Mouse (Mus musculus) C2C12 (cell line): ENCODE results near the gene Kif26b. TPM values are rescaled to one million over a fixed set of nuclear protein-coding genes. Genes with fewer than 3 reads are reported as not detected.

ENCODE experiments used
- H3K27me3 ChIP-seq: one replicate; pipeline ENCODE4 v1.6.1; 2011; ENCODE audit not compliant: control insufficient read depth, insufficient read depth, insufficient read length
- H3K36me3 ChIP-seq: one replicate; pipeline ENCODE4 v1.6.1; 2011; ENCODE audit not compliant: control insufficient read depth, insufficient read depth
- H3K4me3 ChIP-seq: one replicate; pipeline ENCODE4 v1.5.1; 2011; ENCODE audit warnings: mild to moderate bottlenecking, control low read depth; ENCODE audit not compliant: poor library complexity, insufficient read depth, severe bottlenecking
- H3K79me2 ChIP-seq: one replicate; pipeline ENCODE4 v1.6.1; 2011; ENCODE audit not compliant: control insufficient read depth, insufficient read depth
- H3K79me3 ChIP-seq: one replicate; pipeline ENCODE4 v1.6.1; 2011; ENCODE audit warnings: low read depth, control low read depth
- H3ac ChIP-seq: one replicate; pipeline ENCODE3; 2011; ENCODE audit warnings: low read depth; ENCODE audit not compliant: control insufficient read depth, insufficient read length
- CEBPB ChIP-seq: IDR thresholded peaks from one replicate; pipeline ENCODE4 v1.6.1; 2011; ENCODE audit warnings: low read depth, mild to moderate bottlenecking, control low read depth, moderate library complexity
- CTCF ChIP-seq: IDR thresholded peaks from one replicate; pipeline ENCODE4 v1.5.1; 2011; ENCODE audit not compliant: control insufficient read depth, insufficient read depth, insufficient read length
- FOSL1 ChIP-seq: IDR thresholded peaks from one replicate; pipeline ENCODE4 v1.8.0; 2011; ENCODE audit warnings: mild to moderate bottlenecking, low read length; ENCODE audit not compliant: poor library complexity, insufficient read depth, severe bottlenecking
- MAX ChIP-seq: IDR thresholded peaks from one replicate; pipeline ENCODE4 v1.6.1; 2011; ENCODE audit warnings: mild to moderate bottlenecking, control low read depth
- MYOD1 ChIP-seq: IDR thresholded peaks from one replicate; pipeline ENCODE4 v1.6.1; 2011; ENCODE audit warnings: low read depth; ENCODE audit not compliant: control insufficient read depth, insufficient read length
- MYOG ChIP-seq: IDR thresholded peaks from one replicate; pipeline ENCODE4 v1.6.1; 2011; ENCODE audit not compliant: control insufficient read depth, insufficient read length; ENCODE audit errors: extremely low read depth
- USF1 ChIP-seq: IDR thresholded peaks from one replicate; pipeline ENCODE4 v1.6.1; 2011; ENCODE audit warnings: low read depth, mild to moderate bottlenecking, control low read depth, moderate library complexity
- polyA plus RNA-seq: library from polyadenylated mRNA; unstranded; fragments of >200 nt; fragmentation: generic; extraction: Trizol; gene quantifications from one replicate; pipeline ENCODE4 v1.2.1, GENCODE M21; 2012; ENCODE audit warnings: missing spikeins

Kif26b gene
- polyA plus RNA-seq, 1 experiment = 1.8 TPM

DNA sequence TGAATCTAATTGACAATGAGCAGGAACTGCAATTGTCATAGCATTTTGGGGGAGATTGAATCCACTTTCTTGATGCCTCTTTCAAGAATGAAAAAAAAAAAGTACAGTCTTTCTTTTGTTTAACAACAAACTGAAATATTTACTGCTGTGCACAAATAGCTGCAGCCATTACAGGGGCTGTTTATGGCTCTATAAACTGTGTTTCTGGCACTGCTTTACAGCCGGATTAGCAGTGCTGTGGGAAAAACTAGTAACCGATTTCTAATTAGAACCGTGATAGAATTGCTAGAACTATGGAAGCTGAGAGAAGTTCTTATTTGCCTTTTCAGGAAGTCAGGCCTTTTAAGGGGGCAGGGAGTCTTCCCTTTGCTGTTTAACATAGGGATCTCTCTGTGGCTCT is 342.1 kb downstream of the Kif26b start:
- Histone ChIP-seq H3K4me3 (no peak overlapping the region), H3K79me2 (no peaks in the 10 kb centered on the region), H3ac (no peak overlapping the region), H3K27me3 (no peaks in the 10 kb centered on the region), H3K79me3 (no peaks in the 10 kb centered on the region), H3K36me3 (no peaks in the 10 kb centered on the region)
- TF ChIP-seq MYOD1 (no peak), MYOG (no peak), USF1 (no peak), MAX (no peak), CTCF (no peak), CEBPB (no peak), FOSL1 (no peak)

DNA sequence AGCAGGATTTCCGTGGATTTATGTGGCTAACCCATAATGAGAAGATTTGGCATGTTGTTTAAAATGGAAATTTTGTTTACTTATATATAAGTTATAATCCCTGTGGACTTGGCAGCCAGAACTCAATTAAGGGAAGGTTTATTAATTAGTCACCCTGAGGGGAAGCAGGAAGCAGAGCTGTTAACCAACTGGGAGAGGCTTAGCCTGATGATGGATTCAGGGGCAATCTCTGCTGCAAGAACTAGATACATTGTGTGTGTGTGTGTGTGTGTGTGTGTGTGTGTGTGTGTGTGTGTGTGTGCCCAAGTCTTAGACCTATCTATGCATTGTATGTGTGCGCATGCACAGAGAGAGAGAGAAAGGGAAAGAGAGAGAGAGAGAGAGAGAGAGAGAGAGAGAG is 348.0 kb downstream of the Kif26b start:
- Histone ChIP-seq H3K79me2 (no peaks in the 10 kb centered on the region), H3K36me3 (no peaks in the 10 kb centered on the region), H3K79me3 (no peaks in the 10 kb centered on the region), H3ac (no peak overlapping the region), H3K27me3 (no peaks in the 10 kb centered on the region), H3K4me3 (no peak overlapping the region)
- no peak for TF ChIP-seq FOSL1
- TF ChIP-seq MYOD1 = no peak
- no peak for TF ChIP-seq MYOG
- TF ChIP-seq MAX = no peak
- TF ChIP-seq CTCF = no peak
- no peak for TF ChIP-seq CEBPB
- TF ChIP-seq USF1 = no peak

DNA sequence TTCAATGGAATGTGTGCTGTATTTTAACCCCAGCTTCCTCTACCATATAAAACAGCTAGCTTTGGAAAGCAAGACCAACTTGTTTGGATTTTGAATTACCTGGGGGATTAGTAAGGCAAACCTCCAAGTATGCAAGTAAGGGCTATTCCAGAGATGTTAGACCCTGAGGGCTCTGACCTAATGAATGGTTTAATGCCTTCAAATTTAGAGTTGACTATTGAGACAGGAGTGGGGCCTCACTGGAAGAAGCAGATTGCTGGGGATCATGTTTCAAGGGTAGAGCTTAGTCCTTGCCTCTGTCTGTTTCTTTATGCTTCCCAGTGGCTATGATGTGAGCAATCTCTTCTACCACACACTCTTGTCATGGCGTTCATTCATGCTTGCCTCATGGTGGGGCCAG is 349.8 kb downstream of the Kif26b start:
- Histone ChIP-seq H3ac (no peak overlapping the region), H3K79me3 (no peaks in the 10 kb centered on the region), H3K27me3 (no peaks in the 10 kb centered on the region), H3K36me3 (no peaks in the 10 kb centered on the region), H3K79me2 (no peaks in the 10 kb centered on the region), H3K4me3 (no peak overlapping the region)
- TF ChIP-seq CTCF (no peak), CEBPB (no peak), FOSL1 (no peak), MYOG (no peak), USF1 (no peak), MAX (no peak), MYOD1 (no peak)

GRCm38 (mm10) chr1:178880905-178881304 is 352.0 kb downstream of the Kif26b start:
- Histone ChIP-seq H3K27me3 (no peaks in the 10 kb centered on the region), H3K79me3 (no peaks in the 10 kb centered on the region), H3ac (no peak overlapping the region), H3K4me3 (no peak overlapping the region), H3K79me2 (no peaks in the 10 kb centered on the region), H3K36me3 (no peaks in the 10 kb centered on the region)
- TF ChIP-seq MYOD1 = no peak
- peak; percentile 80 for TF ChIP-seq CEBPB
- no peak for TF ChIP-seq MAX

- no peaks in the 10 kb centered on the region for H3K79me3 ChIP-seq
- H3K36me3 ChIP-seq = no peaks in the 10 kb centered on the region
- H3K27me3 ChIP-seq = no peaks in the 10 kb centered on the region
- no peaks in the 10 kb centered on the region for H3K79me2 ChIP-seq
- H3K4me3 ChIP-seq = no peak overlapping the region
- H3ac ChIP-seq = no peak overlapping the region
- TF ChIP-seq FOSL1 (no peak), CTCF (no peak), MYOD1 (no peak), CEBPB (no peak), USF1 (no peak), MAX (no peak), MYOG (no peak)
Measured at GRCm38 (mm10) chr1:178886671-178887070, 357.7 kb downstream of the Kif26b start.

GRCm38 (mm10) chr1:178892376-178892775 is 363.5 kb downstream of the Kif26b start:
- Histone ChIP-seq H3K27me3 (no peaks in the 10 kb centered on the region), H3K79me2 (no peaks in the 10 kb centered on the region)
- TF ChIP-seq CEBPB (no peak), CTCF (no peak), USF1 (no peak), MYOG (no peak), MYOD1 (no peak), MAX (no peak), FOSL1 (no peak)

More at GRCm38 (mm10) chr1:178892376-178892775, 363.5 kb downstream of the Kif26b start:
- Histone ChIP-seq H3K79me3 (no peaks in the 10 kb centered on the region), H3K36me3 (no peaks in the 10 kb centered on the region), H3ac (no peak overlapping the region), H3K4me3 (no peak overlapping the region)
